Mouse (Mus musculus) kidney, adult 9 months (tissue): ENCODE data around the gene Rasl11b.
A peak's percentile ranks its signal among the peaks of the same experiment; 100 is the strongest.

Source experiments
- DNase-seq: peaks from one replicate; pipeline ENCODE4 v3.0.0; 2022

Gene Rasl11b

DNA sequence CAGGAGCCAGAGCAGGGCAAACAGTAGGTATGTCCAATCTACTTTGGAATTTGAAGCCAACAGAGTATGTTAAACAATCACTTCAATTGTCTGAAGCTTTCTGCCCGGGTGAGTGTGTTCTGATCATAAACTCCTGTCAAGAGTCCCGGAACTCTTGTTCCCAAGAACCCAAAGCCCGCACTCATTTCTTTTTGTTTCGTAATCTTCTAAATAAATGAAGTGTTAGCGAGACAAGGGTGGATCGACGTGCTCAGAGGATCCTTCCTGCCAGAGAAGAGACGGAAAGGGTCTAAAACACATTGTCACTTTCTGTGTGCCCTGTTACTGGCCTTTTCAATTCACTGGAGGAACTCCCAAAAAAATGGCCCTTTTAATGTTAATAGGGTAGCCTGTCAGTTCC lies 6.2 kb upstream of the Rasl11b start:
- DNase-seq: no peak

GRCm38 (mm10) chr5:74189484-74190160 lies 5.5 kb upstream of the Rasl11b start:
- DNase-seq: peak; percentile 53

DNA sequence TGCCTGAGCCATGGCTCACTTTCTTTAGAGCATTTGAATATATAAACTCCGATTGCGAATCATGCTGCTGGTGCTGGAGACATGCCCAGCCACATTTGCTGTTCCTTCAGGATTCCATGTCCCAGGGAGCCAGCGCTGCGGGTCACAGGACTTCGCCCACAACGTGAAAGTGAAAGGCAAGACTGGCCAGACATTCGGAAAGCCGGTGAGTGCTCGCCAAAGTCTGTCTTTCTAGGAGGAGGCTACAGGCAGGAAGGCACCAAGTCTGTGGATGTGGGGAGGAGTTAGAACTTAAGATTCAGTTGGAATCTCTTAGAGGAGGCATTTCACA lies 5.0 kb upstream of the Rasl11b start:
- peak; percentile 67 for DNase-seq

GRCm38 (mm10) chr5:74190911-74191310 lies 4.2 kb upstream of the Rasl11b start:
- no peak for DNase-seq

- no peak for DNase-seq
Measured at GRCm38 (mm10) chr5:74193008-74193407, 2.1 kb upstream of the Rasl11b start.

- peak; percentile 46 for DNase-seq
Measured at GRCm38 (mm10) chr5:74193626-74194025, 1.5 kb upstream of the Rasl11b start.

DNA sequence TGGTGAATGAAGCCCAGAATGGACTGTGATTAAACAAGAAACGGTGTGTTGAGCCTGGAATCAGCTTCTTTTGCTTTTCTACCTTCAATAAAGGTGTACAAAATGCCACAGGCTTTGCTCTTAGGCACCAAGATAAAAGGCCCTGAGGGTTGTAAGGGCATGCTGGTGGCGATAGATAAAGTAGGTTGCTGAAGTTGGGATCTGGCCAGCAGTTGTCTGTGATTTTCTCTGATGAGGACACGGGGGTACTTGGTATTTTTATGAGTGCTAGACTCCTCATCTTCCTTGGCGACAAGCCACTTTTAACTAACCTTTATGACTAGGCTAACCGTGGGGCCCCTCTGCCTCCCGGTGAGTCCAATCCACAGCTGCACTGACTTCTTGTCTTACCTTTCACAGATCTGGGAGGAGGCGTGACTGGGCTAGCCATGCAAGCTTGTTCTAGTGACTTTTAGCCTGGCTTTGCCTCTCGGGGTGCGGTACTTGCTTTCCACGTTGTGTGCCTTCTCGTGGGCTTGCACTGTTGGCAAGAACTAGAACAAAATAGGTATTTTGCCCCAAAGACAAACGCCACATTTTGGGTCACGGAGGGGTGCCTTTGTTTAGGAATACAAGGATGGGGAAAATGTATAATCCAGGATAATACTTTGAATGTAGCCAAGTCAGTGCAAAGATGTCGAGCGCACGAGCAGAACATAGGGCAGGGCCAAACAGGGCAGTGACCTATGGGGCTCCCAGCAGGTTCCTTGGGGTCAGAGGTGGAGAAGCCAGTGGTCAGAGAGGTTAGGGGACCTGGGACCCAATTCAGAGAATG lies 852 bp upstream of the Rasl11b start:
- DNase-seq: no peak

DNA sequence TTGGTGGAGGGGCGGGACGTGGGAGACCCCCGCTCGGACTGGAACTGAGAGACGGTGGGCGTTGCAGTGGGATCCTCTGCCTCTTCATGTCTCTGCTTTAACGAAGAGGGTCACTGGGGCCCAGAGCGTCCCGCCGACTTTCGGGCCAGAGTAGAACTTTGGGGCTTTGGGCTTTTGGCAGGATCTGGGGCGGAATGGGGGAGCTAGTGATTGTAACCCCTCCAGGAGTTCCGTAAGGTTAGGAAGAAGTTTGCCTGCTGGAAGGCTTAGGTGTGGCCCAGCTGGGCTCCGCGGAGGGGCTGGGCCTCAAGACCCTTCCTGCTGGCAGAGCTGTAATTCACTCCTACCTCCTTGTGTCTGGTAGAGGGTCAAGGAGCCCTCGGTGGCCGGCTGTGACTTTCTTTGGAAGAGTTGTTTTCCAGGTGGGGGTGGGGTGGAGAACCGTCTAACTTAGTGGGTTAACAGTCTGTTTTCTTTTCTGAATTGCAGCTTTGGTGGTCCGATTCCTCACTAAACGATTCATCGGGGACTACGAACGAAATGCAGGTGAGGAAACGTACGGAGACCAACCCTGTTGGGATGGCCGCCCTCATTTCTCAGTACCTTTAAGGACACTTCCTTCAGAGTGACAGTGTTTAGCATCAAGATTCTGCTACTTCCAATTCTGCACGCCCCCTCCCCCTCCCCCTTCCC lies 674 bp downstream of the Rasl11b start:
- DNase-seq: no peak

GRCm38 (mm10) chr5:74196307-74196618 lies 1.2 kb downstream of the Rasl11b start:
- DNase-seq: peak; percentile 83

DNA sequence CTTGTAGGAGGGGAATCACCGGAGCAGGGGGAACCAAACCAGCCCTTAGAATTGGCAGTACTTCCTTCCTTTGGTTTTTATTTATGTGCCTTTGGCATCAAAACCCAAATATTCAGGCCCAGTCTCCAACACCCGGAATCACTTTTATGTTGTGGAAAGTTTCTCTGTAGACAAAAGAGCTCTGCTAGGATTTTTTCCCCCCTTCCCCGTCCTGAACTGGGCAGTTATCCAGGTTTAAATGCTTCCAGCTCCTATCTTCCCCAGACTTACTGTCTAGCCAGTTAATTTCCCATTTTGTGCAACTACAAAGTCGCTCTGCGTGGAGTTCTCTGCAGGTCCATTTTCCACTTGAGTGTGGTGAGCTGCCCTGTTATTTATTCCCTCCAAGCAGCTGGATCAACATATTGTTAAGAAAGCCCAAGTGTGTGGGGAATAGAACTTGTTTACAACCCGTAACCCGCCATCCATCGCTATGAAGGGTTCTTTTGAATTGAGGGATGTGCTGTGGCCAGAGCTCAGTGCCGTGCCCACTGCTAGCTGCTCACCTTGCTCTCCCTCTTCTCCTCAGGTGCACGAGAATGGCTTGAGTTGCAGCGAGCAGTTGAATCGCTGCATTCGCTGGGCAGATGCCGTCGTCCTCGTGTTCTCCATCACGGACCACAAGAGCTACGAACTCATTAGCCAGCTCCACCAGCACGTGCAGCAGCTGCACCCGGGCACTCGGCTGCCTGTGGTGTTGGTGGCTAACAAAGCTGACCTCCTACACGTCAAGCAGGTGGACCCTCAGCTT lies 2.6 kb downstream of the Rasl11b start:
- DNase-seq: no peak

DNA sequence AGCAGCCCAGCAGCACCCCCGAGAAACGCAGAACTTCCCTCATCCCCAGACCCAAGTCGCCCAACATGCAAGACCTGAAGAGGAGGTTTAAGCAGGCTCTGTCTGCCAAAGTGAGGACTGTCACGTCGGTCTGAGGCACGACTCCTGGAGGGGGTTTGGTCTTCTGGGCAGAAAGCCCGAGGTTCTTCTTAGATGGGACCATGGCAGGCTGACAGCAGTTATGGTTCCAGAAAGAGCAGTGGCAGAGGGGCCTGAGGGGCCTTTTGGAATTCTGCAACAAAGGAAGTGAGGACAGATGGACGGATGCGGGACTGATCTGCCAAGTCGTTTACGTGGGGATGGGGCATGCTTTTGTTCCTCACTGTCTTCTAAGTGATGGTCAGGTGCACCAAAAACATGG lies 3.4 kb downstream of the Rasl11b start:
- no peak for DNase-seq

DNA sequence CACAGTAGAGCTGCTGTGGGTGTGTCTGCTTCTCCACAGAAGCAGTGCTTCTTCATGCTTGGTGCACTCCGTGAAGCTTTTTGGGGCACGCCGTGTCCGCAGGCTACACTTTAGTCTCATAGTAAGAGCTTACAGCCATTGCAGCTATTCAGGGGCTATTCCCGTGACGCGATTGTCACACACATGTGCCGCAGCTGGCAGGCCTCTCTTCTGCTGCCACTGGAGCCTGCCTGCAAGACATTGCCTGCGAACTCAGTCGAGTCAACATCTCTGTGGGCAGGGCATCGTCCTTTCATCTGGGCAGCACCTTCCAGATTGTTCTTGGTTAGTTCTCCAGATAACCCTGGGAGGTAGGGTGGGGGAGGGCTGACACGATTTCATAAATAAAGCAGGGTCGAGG lies 4.7 kb downstream of the Rasl11b start:
- no peak for DNase-seq

GRCm38 (mm10) chr5:74200481-74200880 lies 5.4 kb downstream of the Rasl11b start:
- no peak for DNase-seq

- no peak for DNase-seq
Measured at GRCm38 (mm10) chr5:74201570-74202357, 6.7 kb downstream of the Rasl11b start.

DNA sequence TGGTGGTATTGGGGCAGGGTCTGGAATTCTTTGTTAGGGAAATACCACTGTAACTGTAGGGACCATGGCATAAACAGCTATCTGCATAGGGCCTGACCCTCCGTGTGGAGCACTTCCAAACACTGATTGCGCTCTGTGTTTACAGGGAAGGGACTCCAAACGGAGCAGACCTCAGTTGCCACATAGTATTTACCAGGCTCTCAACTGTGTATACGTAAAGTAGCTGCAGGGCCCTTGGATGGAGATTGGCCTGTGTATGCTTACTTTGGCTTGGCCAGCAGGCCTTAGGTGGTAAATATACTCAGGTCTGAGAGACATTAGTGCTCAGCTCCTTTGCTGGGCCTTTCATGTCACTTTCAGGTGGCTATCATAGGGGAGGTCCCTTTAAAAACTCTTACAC lies 7.4 kb downstream of the Rasl11b start:
- DNase-seq: no peak

DNA sequence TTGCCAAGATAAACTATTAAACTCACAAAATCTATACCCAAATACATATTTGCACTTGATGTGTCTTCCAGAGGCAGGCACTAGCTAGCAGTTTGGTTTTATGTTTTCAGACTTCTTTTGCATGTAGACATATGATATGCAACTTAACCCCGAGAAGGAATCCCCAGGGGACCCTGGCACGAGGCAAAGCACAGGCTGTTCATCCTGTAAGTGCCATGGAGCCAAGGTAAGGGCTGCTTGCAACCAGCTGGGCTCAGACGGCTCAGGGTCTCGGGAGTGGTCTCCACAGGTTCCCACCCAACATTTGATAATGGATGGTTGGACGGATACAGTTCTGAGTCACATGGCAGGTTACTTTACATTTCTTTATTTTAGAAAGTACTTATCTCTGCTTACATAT lies 9.4 kb downstream of the Rasl11b start:
- no peak for DNase-seq

- no peak for DNase-seq
Measured at GRCm38 (mm10) chr5:74205509-74205908, 10.4 kb downstream of the Rasl11b start.

DNA sequence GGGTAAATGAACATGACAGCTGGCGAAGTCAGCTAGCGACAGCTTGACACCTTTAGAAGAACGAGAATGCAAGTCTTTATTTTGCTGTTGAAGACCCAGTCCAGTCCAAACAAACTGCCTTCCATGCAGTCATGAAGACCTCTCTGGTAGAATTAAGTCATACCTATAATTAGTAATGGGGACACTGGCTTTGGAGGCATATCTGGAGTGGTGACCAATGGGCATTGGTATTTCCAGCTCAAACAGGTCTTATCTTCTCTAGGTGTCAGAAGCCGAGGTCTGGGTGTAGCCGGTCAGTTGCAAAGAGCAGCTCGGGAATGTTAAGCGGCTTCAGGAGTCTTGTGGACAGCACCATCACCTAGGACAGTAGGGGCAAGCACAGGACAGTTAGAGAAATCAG lies 11.0 kb downstream of the Rasl11b start:
- DNase-seq: no peak

DNA sequence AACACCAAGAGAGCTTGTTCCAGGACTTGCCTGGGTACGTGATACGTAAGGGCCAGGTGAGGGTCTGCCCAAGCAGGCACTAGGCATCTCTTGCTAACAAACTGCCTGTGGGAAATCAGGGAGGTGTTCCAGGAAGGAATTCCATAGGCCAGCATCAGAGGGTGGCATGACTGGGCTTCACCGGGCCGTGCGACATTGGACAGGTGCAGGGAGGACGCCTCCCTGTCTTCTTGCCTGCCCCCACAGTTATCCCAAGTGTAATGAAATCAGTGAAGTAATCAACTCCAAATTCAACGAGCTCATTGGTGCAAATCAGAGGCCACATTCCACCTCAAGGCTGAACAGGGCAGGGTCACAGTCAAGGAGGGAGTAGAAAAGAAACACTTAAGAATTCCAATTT lies 11.6 kb downstream of the Rasl11b start:
- DNase-seq: no peak

GRCm38 (mm10) chr5:74207209-74207608 lies 12.1 kb downstream of the Rasl11b start:
- DNase-seq: no peak

DNA sequence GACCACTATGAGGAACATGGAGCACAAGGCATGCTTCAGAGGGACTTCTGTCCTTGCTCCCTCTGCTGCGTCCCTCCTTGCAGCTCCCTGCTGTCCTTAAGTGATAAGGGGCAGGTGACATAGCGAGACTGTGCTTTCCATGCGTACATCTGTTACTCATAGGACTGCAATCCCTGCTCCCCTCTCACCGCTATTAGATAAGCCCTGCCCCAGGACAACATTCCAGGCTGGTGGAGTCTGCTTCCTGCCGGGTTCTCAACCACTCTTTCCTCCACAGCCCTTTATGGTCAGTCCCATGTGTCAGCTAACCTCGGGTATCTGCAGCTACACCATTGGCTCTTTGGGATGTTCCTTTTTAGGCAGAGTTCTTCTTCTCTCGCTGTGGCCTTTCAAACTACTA lies 13.4 kb downstream of the Rasl11b start:
- no peak for DNase-seq

- DNase-seq: no peak
Measured at GRCm38 (mm10) chr5:74209640-74210039, 14.6 kb downstream of the Rasl11b start.

DNA sequence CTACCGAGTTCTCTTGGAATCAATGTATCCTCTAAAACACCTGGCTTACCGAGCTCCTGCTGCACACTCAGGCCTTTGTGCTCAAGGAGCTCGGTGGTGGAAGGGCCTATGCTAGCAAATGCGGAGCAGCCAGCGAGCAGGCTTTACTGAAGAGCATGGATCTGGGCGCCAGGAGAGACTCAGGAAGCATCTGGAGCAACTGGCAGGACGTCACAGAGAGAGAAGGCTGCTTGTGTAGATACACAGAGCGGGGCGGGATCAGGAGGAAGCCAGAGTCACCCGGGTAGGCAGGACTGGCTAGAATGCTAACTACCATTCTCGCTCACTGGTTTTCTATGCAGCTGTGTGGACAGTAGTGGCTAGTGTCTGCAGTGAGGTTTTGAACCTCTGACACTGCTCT lies 16.3 kb downstream of the Rasl11b start:
- no peak for DNase-seq
